Mouse (Mus musculus) cortical plate, adult 2 months (tissue): ENCODE measurements at regions not wholly inside any gene's neighbourhood (a gene's known extent, or its start where the extent isn't known, plus 50 kb on each side); places are given as distances from the start of the nearest gene placed in this dataset.

Experiments
- CTCF ChIP-seq: fragments of 200-500 bp; IDR thresholded peaks from 2 replicates; pipeline ENCODE4 v1.5.1; 2011; ENCODE audit warnings: mild to moderate bottlenecking, control low read depth, low read length; ENCODE audit not compliant: insufficient read depth; ENCODE audit errors: extremely low read depth
- POLR2A ChIP-seq: fragments of 200-500 bp; IDR thresholded peaks from 2 replicates; pipeline ENCODE4 v1.6.1; 2011; ENCODE audit warnings: mild to moderate bottlenecking, low read length, control low read depth; ENCODE audit not compliant: insufficient read depth; ENCODE audit errors: extremely low read depth

DNA sequence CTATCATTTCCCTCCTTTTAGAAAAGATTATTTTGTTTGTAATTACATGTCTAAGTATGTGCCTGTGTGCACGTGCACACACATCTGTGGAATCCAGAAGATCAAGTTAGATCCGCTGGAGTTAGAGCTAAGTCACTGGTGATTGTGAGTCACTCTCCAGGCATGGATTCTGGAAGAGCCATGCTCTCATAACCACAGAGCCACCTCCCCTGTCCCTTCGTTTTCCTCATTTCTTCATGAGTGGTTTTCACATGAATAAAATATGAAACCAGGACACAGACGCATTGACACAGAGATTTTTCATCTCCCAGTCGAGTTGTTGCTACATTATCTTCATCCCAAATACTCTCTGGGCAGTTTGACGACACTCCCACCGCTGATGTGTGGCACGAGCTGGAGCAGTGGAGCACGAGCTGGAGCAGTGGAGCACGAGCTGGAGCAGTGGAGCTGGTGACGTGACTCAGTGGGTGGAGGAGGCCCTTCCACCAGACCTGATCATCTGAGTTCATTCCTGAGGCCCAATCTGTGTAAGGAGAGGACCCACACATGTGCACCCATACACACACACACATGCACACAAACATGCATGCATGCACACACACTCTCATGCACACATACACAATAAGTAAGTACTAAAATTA lies 106.1 kb upstream of the Dynlrb2 start:
- TF ChIP-seq CTCF = no peak
- no peak for TF ChIP-seq POLR2A
